Mouse (Mus musculus): ENCODE data around the gene Fgd3.

The Fgd3 gene

DNA sequence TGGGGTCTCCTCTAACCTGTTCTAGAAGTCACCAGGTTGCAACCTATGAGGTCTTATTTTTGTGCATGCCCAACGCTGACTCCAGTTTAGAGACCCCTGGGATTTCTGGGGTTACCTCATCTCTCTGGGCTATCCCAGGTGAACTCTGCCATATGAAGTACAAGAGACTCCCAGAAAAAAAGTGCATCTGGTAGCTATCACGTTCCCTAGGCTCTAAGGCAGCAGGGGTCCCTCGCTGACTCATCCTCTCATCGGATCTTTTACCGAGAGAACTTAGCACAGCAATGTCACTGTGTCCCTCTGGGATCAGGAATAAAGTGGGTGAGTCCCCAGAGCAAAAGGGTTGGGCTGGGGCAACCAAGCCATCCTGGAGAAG is 105.0 kb downstream of the Fgd3 start:
- DNase-seq (ENCODE audit: low spot score), result no peak

DNA sequence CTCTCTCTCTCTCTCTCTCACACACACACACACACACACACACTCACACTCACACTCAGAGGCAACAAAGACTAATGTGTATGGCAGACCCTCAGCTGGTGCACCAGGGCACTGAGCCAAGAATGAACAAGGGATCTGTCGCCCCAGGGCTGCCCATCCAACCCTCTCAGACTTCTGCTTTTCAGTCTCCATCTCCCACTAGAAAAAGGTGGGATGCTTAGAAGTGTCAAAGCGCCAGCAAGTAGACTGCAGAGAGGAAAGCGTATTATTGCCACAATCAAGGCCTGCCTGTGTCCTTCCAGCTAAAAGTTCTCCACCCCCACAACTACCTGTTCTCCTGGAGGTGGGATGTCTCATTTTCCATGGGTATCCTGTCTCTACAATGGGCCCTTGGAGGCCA is 105.7 kb downstream of the Fgd3 start:
- DNase-seq (ENCODE audit: low spot score), result no peak

GRCm38 (mm10) chr13:49213531-49213932 is 106.6 kb downstream of the Fgd3 start:
- no peak for DNase-seq (ENCODE audit: low spot score)

GRCm38 (mm10) chr13:49212711-49213500 is 107.2 kb downstream of the Fgd3 start:
- DNase-seq (ENCODE audit: low spot score), result no peak
